Mouse (Mus musculus) adrenal gland, postnatal 36 days (tissue): ENCODE measurements around the gene Bckdhb. TPM values are rescaled to one million over a fixed set of nuclear protein-coding genes. Genes with fewer than 3 reads are reported as not detected.
"Not testable (repeated sequence)": the region's sequence is repeated elsewhere in the genome, so short reads cannot be mapped to it uniquely, and the experiment has no call there.

Experiments
- DNase-seq, 2 experiments: peaks; one replicate each; pipeline ENCODE4 v3.0.0; 2021; ENCODE audit warnings: mixed read lengths in 1 of 2
- total RNA-seq, 2 experiments: library from RNA; stranded (reverse); gene quantifications; 2 replicates each; pipeline ENCODE4 v1.2.3; 2021

Gene Bckdhb
- total RNA-seq, 2 experiments from 2014 or later, result 61.3 to 84.7 TPM

DNA sequence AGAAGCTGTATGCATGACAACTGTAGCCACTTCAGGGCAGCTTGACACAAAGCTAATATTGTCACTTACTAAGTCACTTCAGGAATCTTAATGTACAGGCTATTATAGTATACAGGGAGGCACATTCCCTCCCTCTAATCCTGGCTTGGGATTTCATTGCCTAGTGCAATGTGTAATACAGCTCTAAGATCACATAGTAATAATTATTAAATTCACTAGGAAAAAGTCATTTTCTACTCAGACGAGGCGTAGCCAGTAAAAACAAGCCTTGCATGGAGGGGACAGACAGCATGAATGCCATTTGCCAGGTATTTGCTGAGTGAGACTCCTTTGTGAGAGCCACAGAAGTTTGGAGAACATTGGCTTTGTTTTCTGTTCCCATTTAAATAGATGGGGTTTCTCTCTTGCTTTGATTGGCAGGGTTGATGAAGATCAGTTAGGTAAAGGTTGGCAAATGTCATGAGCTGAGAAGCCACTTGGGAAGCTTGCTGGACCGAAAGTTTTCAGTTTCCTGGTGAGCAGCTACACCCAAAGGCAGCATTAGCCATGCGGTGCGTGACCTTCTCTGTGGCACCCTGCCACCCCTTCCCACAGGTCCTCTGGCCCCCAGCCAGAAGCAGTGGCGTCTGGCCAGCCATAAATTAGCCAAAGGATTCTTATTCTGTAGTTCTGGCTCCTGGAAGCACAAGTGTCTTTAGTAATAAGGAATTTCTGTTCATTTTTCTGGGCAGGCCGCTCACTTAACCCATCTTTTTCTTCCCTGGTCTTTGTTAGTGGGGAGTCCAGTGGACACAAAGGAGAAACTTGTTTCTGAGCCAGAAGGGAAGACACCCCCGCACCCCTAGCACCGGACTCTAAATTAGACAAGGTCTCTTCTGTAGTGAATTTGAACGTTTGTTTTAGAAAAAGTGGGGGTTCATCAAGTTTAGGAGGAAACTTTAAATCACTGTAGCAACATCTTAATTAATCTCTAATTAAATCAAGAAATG, 37.4 kb downstream of the Bckdhb start:
- DNase-seq, result peak; percentile 84 to 85

DNA sequence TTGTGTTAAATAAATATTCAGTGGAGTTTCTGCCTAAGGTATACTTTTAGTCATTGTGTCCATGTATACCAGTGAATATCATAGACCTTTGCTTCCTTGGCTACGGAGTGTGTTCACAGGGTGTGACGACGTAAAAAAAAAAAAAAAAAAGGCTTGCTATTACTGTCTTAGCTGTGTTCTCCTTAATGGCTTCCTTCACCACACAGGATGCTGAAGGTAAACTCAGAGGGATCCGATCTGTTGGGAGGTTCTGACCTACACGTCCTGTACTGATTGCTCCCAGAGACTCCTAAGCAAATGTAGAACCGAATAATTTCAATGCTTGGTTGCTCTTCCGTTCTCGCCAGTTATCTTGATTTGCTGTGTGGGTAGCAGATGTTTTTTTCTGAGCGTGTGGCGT, 38.4 kb downstream of the Bckdhb start:
- no peak for DNase-seq

DNA sequence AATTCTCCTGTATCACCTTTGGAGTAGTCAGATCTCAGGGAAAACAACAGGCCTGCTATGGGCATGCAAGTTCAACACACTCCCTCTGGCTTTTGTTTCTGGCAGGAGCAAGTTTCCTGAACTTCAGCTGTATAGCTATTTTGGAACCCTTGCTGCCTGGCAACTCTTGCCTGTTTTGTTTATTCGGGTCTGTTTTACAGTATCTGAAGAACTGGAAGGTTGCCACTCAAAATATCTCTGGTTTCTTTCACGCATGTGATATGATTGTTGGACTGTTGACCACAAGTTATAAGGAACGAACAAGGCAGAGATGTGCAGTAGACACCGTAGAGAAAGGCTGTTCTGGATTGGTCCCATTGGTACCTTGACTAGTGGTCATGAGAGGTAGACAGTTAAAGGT, 39.4 kb downstream of the Bckdhb start:
- DNase-seq, result no peak

DNA sequence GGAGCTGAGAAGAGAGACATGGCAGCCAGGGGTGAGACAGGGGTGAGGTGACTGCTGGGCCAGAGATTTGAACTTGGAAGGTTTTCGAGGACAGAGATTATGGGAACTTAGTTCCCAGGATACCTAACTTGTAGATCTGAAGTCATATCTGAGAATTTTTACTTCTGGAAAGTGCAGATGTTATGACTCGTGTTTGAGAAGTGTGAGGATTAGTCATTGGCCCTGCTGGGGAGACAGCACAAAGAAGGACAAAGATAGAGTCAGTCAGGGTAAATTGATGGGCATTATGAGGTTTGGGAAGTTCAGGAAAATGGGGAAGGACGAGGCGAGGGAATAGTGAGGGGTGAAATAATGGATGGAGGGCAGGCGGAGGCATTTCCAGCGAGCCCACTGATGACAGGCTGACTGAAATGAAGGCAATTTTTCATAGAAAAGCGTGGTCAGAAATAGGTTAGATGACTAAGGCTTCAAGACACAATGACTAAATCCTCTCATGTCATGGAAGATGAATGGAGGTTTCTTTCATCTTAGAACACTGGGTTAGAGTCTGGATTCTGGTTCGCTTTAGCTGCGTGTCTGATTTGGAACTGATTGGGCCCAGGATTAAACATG, 42.6 kb downstream of the Bckdhb start:
- peak in 1 of 2 experiments; percentile 2 for DNase-seq

DNA sequence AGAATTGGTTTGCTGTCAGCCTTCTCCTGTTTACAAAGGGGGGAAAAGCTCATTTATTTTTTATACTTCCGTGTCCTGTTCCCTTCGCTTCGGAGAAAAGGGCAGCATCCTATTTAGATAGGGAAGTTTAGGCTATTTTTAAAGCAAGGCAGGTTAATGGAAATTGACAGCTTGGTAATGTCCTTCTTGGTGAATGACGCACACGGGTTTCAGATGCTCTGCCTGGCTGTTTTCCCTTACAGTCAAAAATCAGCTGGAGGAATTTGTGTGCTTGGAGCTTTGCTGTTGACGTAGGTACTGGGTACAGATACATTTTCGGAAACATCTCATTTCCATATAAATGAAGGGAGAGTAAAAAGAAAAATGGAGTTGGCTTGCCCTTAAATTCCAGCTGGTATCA, 44.4 kb downstream of the Bckdhb start:
- DNase-seq, result no peak

DNA sequence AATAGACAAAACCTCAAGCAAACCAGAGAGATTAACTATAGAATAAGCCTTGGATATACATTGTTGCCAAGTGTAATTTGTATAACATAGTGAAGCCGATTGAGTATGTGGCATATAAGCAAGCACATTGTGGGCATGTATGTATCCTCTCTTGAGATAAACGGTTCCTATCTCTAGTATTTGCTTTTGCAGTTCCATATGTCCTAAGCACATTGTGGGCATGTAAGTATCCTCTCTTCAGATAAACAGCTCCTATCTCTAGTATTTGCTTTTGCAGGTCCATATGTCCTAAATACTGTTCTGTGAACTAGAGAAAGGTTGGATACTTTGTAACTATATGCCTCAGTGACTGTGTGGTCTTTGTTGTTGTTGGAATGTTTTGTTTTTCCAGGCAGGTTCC, 48.5 kb downstream of the Bckdhb start:
- no peak for DNase-seq

DNA sequence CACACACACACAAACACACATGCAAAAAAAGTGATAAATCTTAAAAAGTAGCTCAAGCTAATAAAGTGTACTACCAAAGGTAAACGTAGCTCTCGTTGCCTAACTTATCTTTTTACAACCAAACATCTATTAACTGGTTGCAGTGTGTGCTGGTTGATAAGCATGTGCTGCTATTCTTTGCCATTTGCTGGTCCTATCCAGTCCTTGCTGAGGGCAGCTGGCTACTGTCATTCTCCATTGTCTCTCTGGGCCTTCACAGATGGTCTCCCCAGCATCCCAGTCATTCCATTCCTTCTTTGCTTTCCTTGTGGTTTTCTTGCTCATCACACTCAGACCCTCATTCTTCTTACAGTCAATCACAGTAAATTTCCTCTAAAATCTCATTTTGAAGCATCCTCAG, 50.9 kb downstream of the Bckdhb start:
- no peak for DNase-seq

DNA sequence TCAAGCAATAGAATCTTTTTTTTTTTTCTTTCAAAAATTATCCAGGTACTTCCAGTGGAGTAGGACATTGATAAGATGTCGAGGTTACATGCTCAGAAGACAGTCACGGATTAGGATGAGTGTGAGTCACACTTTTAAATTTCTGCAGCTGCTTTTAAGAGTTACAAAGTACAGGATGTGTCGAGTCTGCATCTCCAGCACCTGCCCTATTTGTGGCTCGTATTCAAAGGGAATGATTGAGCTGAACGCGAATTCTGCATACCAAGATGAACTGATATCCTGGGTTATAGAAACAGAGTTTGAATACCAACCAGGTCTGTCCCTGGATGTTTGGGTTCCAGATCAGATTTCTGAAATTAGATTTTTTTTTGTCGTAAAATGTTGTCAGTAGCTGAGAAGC, 56.3 kb downstream of the Bckdhb start:
- no peak for DNase-seq

DNA sequence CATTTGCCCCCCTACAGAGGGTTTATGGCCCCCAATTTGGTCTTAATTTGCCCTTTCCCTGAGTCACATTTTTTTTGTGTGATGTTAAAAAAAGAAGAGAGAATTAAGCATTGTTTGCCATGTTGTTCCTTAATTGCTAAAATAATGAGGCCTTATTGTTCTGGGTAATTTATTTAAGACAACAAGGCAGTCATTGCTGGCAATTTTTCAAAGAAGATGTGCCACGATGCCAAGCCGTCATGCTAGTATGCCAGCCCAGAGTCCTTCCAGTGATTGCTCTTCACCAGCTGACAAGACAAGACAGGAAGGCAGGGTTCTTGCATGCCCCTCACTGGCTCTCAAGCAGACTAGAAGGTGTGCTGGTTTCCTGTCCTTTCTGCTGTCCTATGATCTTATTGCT, 84.0 kb downstream of the Bckdhb start:
- DNase-seq, result no peak

DNA sequence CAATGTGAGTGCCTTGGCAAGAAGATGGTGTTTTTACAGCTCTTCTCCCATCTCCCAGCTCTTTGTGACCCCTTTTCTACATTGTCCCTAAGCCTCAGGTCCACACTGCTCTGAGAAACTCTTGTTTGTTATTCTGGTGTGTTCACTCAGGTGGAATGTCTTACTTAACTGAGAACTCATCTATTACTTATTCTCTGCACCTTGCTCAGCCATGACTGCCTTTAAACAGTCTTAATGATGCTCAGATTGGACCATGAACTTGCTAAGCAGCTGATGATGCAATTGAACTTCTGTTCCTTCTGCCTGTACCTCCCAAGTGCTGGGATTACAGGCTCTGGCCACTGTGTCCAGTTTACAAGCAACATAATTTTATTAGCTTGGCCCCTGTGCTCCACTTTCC, 86.2 kb downstream of the Bckdhb start:
- DNase-seq, result no peak

DNA sequence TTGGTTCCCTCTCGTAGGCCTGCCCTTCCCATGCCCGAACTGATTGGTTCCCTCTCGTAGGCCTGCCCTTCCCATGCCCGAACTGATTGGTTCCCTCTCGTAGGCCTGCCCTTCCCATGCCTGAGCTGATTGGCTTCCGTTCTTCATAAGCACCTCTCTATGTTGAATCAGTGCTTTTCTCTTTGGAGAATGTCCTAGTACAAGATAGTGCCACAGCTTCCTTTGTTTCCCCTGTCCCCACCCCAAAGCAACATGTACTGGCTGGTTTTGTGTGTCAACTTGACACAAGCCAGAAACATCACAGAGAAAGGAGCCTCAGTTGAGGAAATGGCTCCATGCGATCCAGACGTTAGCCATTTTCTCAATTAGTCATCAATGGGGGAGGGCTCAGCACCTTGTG, 93.2 kb downstream of the Bckdhb start:
- DNase-seq, result not testable (repeated sequence)

DNA sequence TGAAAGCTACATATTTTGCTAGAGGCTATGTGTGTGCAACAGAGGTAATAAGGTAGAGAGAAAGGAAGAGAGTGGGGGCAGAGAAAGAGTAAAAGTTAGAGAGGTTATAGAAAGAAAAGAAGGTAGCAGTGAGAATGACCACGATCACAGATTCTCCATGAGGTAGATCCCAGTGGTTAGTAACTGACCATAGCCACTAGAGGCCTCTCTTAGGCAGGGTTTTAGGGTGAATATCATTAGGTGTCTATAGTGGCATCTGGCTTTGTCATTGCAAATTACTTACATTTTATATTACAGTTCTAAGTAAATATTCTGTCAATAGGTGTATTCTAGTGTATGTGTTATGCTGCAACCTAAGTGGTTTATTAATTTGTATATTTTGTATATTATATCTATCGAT, 94.7 kb downstream of the Bckdhb start:
- peak in 1 of 2 experiments; percentile 16 for DNase-seq

DNA sequence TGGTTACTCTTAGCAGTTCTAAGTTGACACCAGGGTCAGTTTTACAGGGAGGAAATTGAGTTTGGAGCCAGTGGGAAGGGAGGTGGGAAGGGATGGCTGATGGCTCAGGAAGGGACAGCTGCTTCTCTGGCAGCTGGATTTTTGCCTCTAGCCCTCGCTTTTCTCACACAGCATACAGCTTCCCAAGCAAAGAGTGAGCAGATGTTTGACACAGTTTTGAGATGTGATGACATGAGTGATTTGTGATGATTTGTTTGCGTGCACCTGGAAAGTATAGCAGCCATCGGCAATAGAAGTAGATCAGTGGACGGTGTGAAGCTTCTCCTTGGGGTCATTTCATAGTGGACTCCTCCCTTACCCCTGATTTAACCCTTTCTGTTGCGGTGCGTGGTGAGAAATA, 96.2 kb downstream of the Bckdhb start:
- no peak for DNase-seq

DNA sequence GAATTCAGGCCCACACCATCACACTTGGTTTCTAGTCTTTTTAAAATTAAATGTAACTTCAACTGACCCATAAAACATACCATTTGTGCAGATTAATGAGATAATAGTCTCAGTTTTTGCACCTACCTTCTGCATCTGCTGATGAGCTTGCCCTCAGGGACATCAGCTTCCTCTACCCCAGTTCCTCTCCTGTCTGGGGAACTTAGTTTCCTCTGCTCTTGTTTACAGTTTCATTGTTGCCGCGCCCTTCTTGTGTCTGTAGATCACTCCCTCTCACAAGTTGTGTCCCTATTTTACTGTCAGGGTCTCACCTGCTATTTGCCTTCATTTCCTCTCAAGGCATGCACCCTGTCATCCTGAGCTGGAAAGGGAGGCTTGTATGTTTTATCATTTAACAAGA, 103.2 kb downstream of the Bckdhb start:
- no peak for DNase-seq

DNA sequence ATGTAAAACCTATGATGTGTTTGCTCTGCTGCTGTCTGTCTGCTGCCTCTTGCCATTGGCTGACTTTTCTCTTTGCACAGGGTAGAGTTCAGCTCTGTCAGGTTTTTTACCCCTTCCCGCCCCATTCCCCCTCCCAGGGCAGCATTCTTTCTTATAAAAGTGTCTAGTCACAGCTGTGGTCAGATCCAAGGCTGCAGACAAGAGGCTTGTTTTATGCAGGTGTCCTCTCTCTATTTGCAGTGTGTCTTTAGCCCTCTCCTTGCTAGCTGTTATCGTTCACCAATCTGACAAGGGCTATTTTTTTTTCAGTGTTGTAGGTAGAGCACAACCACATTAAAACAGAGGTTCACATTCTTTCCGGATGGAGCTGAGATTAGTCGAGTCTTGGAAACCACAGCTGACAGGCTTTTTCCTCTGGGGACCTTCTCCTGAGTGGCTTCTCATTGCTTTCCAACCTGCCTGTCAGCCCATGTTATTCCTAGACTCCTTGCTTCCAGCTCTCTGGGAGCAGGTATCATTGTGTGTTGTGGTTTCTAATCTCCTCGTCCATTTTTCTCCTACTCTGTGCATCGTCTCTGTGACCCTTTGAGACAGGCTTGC, 105.8 kb downstream of the Bckdhb start:
- no peak for DNase-seq

DNA sequence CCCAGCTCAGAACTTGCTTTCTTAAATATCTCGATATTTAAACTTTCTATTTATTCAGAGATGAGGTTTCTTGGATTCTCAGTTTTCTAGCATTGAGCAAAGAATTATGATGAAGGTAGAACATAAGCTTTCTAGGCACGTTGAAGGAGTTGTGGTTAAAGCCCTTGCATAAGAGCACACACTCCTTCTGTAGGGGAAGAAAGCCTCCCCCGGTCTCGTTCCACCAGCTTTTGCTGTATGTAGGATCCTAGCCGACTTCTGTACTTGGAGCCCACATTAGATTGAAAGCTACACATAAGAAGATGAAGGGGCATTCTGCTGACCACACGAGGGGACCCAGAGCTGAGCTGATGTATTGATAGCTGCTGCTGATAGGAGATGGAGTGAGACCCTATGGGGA, 106.5 kb downstream of the Bckdhb start:
- no peak for DNase-seq

DNA sequence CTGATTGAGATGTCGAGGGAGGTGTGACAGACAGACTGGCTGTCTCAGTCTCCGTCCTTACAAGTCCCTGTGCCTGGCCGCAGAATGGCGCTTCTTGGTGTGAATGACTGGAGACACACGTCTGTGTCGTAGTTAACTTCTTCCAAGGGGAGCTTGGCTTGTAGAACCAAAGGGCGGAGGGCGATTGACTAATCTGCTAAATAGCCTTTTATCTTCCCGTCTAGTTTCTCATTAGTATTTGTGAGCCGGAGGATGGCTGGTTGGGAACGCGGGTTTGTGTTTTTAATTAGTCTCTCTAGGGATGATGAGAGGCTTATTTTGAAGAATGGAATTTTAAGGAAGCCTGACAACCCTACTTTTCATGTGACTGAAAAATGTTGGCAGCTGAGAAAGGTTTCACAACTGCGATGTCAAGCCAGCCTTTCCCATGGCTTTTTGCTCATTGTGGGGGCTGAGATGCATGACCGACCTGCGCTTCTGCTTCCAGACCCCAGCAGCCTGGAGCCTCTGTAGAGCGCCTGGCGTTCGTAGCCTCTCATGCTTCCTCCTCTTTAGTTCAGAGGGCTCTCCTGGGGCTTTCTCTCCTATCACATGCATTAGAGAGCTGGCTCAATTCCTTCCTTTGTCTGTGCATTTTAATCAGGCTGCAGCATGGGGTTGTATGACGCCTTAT, 107.9 kb downstream of the Bckdhb start:
- DNase-seq, result no peak

DNA sequence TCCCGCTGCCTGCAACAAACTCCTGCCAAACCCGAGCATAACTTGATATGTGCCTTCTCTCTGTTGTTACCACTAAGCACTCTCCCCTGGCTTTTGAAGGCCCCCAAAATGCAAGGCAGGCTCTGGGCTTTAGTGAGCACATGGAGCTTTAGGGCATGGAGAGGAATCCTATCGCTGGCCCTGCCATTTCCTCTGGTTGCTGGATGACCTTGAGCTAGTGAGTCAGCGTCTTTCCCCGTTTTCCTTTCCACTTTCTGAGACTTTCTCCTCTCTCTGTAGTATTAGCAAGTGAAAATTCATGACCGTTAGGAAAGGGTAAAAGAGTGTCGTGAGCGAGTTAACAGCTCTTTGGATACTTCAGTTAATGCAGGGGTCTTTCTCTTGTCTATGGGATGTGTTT, 111.1 kb downstream of the Bckdhb start:
- DNase-seq, result peak; percentile 21 to 40

DNA sequence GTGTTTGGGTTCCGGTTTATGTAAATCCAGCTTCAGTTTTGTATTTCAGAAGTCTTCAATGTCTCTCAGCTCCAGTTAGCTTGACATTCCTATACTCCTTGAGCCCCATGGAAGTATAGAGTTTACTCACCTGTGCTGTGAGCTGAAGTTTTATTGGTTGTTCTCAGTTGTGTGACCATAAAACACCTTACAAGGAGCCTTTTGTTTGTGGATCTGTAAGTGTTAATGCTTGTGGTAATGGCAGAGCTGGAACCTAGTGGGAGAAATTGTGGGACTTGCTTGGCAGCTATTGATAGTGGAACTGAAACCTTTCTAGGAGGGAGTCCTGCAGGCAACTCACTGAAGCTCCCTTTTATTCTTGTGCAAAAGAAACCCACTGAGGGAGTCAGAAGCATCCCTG, 112.3 kb downstream of the Bckdhb start:
- no peak for DNase-seq

DNA sequence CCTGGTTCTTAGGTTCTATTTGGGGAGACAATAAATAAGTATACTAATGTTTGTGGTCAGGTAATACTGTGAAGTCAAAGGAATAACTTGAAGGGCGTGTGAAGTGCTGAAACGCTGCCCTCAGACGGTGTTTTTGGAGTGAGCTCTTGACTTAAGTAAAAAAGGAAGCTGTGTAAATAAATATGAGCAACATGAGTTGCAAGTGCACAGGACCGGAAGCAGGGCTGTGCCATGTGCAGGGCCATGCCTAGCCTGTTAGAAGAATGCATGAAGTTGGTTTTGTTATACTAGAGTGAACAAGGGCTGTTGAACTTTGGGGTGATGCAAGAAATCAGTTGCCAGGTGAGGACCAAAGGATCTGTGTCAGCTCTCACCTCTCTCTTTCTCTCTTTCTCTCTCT, 114.0 kb downstream of the Bckdhb start:
- DNase-seq, result no peak

DNA sequence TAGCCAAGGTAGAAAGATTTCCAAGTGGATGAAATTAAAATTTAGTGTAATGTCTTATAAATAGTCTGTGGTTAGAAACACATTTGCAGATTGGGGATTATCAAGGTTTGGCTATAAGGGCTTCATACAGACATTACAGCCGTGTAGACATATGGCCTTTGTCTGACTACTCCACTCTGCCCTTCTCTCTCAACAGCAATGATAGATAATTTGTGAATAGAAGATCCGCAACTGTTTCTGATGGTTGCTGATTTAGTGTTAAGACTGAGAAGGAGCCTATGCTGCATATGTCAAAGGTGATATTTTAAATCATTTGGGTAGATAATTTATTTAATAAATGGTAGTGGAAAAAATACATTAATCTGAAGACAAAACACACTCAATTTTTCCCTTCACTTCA, 115.4 kb downstream of the Bckdhb start:
- DNase-seq, result no peak

DNA sequence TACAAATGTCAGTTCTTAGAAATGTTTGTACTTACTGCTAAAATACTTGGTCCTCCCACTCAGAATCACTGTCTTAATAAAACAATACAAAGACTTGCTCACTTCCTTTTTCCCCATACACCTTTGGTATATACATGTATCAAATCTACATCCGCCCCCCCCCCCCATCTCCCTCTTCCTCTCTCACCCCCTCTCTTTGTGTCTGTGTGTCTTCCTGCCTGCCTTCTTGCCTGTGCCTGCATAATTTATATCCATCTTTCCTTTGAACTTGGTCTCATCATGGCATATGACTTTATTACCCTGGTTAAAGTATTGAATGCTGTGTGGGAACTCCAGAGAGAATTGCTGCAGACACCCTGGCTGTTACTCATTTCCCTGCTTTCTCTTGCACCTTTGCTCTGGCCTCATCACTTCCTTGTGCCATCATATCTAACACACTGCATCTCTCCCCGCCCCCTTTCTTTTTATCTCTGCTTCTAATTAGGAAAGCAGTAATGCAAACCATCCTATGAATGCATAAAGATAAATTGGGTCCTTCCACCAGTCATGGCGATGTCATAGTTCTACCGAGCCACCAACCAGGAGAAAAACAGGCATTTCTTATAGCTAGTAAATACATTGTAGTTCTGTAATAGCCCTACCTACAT, 116.8 kb downstream of the Bckdhb start:
- DNase-seq, result no peak
